Mouse (Mus musculus): ENCODE measurements at regions not wholly inside any gene's neighbourhood (a gene's known extent, or its start where the extent isn't known, plus 50 kb on each side); places are given as distances from the start of the nearest gene placed in this dataset.

DNA sequence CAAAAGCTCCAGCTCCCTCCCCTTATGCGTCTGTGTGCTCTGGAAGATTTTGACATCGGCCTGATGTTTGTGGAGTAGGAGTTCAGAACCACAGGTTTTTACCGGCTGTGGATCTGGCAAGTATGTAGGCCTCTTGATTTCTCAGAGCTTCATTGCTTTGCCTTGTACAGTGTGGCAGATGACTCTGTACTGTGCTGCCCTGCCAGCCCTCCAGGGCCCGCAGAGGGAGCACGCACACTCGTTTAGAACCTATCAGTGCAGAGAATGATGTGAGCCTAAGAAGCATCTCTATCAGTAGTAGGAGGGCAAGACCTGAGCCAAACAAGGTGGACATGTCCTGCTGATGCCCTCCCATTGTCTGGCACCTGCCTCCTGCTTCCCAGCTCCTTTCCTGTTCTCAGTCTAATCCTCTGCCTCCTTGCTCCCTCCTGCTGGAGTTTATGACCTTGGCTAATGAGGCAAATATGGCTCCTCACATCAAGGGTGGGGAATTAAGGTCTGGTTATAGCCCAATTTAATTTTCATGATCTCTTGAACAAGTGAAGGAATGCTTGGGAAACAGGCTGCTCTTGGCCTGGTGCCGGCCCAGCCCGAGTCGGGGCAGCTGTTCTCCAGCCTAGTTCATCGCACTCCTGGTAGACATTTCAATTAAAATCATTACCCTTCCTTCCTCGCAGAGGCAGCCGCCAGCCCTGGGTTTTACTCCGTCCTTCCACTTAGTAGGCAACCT is 344.5 kb downstream of the Tmem38b start:
- no peak for DNase-seq

DNA sequence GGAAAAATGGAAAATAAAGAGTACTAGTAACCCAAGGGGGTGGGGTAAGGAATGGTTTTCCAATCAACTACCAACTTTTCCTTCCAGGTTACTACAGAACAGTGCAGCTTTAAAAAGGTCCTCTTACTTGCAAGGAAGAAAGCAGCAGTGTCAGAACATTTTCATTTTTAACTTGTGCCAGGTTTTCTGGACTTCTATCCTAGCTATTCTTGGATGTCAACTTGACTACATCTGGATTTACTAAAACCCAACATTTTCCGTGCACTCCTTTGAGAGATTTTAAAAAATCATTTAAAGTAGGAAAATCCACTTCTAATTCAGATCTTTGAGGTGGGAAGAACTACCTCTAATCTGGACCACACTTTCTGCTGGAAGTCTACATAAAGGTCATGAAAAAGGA is 358.4 kb downstream of the Tmem38b start:
- no peak for DNase-seq

DNA sequence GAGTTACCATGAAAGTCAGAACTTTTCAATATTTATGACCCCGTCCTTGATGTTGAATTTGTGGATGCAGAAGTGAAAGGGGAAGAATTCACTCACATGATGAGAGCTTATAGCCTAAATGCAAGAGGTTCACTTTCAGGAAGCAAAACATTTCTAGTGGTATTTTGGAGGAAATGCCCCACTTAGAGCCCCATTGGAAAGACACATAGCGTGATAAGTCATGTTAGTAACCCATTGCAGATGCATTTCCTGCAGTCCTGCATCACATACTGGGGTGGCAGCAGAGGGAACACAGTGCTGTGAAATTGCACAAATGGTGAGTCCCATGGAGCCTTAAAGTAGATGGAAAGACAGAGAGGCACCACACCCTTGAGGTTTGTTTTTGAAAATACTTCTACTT is 369.9 kb downstream of the Tmem38b start:
- DNase-seq = no peak

DNA sequence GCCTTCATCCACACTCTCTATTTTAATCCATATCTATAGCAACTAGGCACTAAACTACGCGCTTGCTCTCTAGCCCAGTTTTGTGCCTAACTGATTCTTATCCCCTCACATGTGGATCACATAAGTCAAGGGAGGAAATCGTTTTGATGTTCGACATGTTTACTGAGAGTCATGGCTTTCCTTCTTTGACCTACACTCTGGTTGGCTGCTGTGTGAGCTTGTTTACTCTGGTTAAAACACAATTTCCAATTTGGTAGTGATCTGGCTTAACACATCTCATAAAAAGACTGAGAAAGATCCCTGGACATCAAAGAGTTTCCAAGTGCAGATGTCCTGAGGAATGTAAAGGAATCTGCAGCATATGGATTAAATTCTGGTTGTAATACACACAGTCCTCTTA is 376.6 kb downstream of the Tmem38b start:
- DNase-seq = no peak

DNA sequence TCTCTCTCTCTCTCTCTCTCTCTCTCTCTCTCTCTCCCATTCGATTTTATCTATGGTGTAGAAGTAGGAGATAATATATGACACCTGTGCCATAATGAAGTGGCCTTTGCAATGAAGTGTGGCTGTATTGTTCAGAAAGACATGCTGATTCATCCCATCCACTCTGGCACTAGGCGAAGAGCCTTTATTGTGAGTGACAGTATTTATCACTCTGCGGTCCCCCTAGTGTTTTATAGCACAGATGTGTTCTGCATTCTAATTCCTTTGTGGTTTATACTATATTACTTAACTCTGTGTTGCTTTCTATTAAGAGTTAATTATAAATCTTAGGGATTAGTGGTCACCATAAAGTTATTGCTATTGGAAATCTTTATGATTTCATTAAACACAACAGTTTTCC is 398.7 kb downstream of the Tmem38b start:
- no peak for DNase-seq
